Mouse (Mus musculus): ENCODE data around the gene Myo6.

The Myo6 gene

GRCm38 (mm10) chr9:80173629-80174028 is 8.8 kb downstream of the Myo6 start:
- Histone ChIP-seq H3K9me3 (ENCODE audit: low read length) (no peaks in the 10 kb centered on the region), H3K4me3 (replicated peaks; ENCODE audit: low read length) (no peak overlapping the region), H3K27me3 (ENCODE audit: insufficient read depth, low read length) (no peaks in the 10 kb centered on the region), H3K36me3 (ENCODE audit: insufficient read depth, low read length) (no peaks in the 10 kb centered on the region), H3K4me1 (replicated peaks; ENCODE audit: low read depth, low read length) (no peaks in the 10 kb centered on the region)
- TF ChIP-seq NANOG (IDR thresholded peaks at IDR 0.05; ENCODE audit: borderline replicate concordance, low read length): no peak
- TF ChIP-seq CTCF (conservative IDR thresholded peaks at IDR 0.05; ENCODE audit: low read length): no peak
- no peak for TF ChIP-seq POU5F1 (IDR thresholded peaks at IDR 0.05; ENCODE audit: borderline replicate concordance, low read length)

GRCm38 (mm10) chr9:80176696-80177478 is 12.1 kb downstream of the Myo6 start:
- TF ChIP-seq NANOG (IDR thresholded peaks at IDR 0.05; ENCODE audit: borderline replicate concordance, low read length) (no peak), POU5F1 (IDR thresholded peaks at IDR 0.05; ENCODE audit: borderline replicate concordance, low read length) (no peak), CTCF (conservative IDR thresholded peaks at IDR 0.05; ENCODE audit: low read length) (no peak)
- Histone ChIP-seq H3K27me3 (ENCODE audit: insufficient read depth, low read length) (no peaks in the 10 kb centered on the region), H3K4me1 (replicated peaks; ENCODE audit: low read depth, low read length) (peaks cover 5% of the 10 kb centered on the region; the same call in 1 of the 2 replicates), H3K36me3 (ENCODE audit: insufficient read depth, low read length) (no peaks in the 10 kb centered on the region), H3K9me3 (ENCODE audit: low read length) (no peaks in the 10 kb centered on the region), H3K4me3 (replicated peaks; ENCODE audit: low read length) (no peak overlapping the region)

GRCm38 (mm10) chr9:80178670-80179069 is 13.8 kb downstream of the Myo6 start:
- Histone ChIP-seq H3K4me1 (replicated peaks; ENCODE audit: low read depth, low read length) (peaks cover 5% of the 10 kb centered on the region; the same call in 1 of the 2 replicates), H3K9me3 (ENCODE audit: low read length) (no peaks in the 10 kb centered on the region), H3K36me3 (ENCODE audit: insufficient read depth, low read length) (no peaks in the 10 kb centered on the region), H3K27me3 (ENCODE audit: insufficient read depth, low read length) (no peaks in the 10 kb centered on the region), H3K4me3 (replicated peaks; ENCODE audit: low read length) (no peak overlapping the region)
- no peak for TF ChIP-seq POU5F1 (IDR thresholded peaks at IDR 0.05; ENCODE audit: borderline replicate concordance, low read length)

- H3K9me3 ChIP-seq (ENCODE audit: low read length): no peaks in the 10 kb centered on the region
- TF ChIP-seq NANOG (IDR thresholded peaks at IDR 0.05; ENCODE audit: borderline replicate concordance, low read length) (no peak), POU5F1 (IDR thresholded peaks at IDR 0.05; ENCODE audit: borderline replicate concordance, low read length) (no peak), CTCF (conservative IDR thresholded peaks at IDR 0.05; ENCODE audit: low read length) (no peak)
- H3K4me1 ChIP-seq (replicated peaks; ENCODE audit: low read depth, low read length): peaks cover 5% of the 10 kb centered on the region; the same call in 1 of the 2 replicates
- H3K4me3 ChIP-seq (replicated peaks; ENCODE audit: low read length): no peak overlapping the region
- H3K27me3 ChIP-seq (ENCODE audit: insufficient read depth, low read length): no peaks in the 10 kb centered on the region
- no peaks in the 10 kb centered on the region for H3K36me3 ChIP-seq (ENCODE audit: insufficient read depth, low read length)
Measured at GRCm38 (mm10) chr9:80179688-80180087, 14.9 kb downstream of the Myo6 start.

GRCm38 (mm10) chr9:80180771-80181170 is 15.9 kb downstream of the Myo6 start:
- Histone ChIP-seq H3K27me3 (ENCODE audit: insufficient read depth, low read length) (no peaks in the 10 kb centered on the region), H3K4me3 (replicated peaks; ENCODE audit: low read length) (no peak overlapping the region), H3K36me3 (ENCODE audit: insufficient read depth, low read length) (no peaks in the 10 kb centered on the region), H3K4me1 (replicated peaks; ENCODE audit: low read depth, low read length) (peaks cover 5% of the 10 kb centered on the region; the same call in 1 of the 2 replicates), H3K9me3 (ENCODE audit: low read length) (no peaks in the 10 kb centered on the region)
- TF ChIP-seq POU5F1 (IDR thresholded peaks at IDR 0.05; ENCODE audit: borderline replicate concordance, low read length) (no peak), CTCF (conservative IDR thresholded peaks at IDR 0.05; ENCODE audit: low read length) (no peak), NANOG (IDR thresholded peaks at IDR 0.05; ENCODE audit: borderline replicate concordance, low read length) (no peak)

GRCm38 (mm10) chr9:80181692-80182091 is 16.9 kb downstream of the Myo6 start:
- Histone ChIP-seq H3K27me3 (ENCODE audit: insufficient read depth, low read length) (no peaks in the 10 kb centered on the region), H3K36me3 (ENCODE audit: insufficient read depth, low read length) (no peaks in the 10 kb centered on the region), H3K4me1 (replicated peaks; ENCODE audit: low read depth, low read length) (peaks cover 5% of the 10 kb centered on the region; the same call in 1 of the 2 replicates), H3K4me3 (replicated peaks; ENCODE audit: low read length) (no peak overlapping the region), H3K9me3 (ENCODE audit: low read length) (no peaks in the 10 kb centered on the region)
- TF ChIP-seq NANOG (IDR thresholded peaks at IDR 0.05; ENCODE audit: borderline replicate concordance, low read length) (no peak), CTCF (conservative IDR thresholded peaks at IDR 0.05; ENCODE audit: low read length) (no peak), POU5F1 (IDR thresholded peaks at IDR 0.05; ENCODE audit: borderline replicate concordance, low read length) (no peak)

GRCm38 (mm10) chr9:80184138-80184537 is 19.3 kb downstream of the Myo6 start:
- Histone ChIP-seq H3K27me3 (ENCODE audit: insufficient read depth, low read length) (no peaks in the 10 kb centered on the region), H3K36me3 (ENCODE audit: insufficient read depth, low read length) (no peaks in the 10 kb centered on the region), H3K4me1 (replicated peaks; ENCODE audit: low read depth, low read length) (peaks cover 9% of the 10 kb centered on the region; the same call in 1 of the 2 replicates), H3K4me3 (replicated peaks; ENCODE audit: low read length) (no peak overlapping the region), H3K9me3 (ENCODE audit: low read length) (no peaks in the 10 kb centered on the region)
- TF ChIP-seq NANOG (IDR thresholded peaks at IDR 0.05; ENCODE audit: borderline replicate concordance, low read length) (no peak), CTCF (conservative IDR thresholded peaks at IDR 0.05; ENCODE audit: low read length) (no peak), POU5F1 (IDR thresholded peaks at IDR 0.05; ENCODE audit: borderline replicate concordance, low read length) (no peak)

GRCm38 (mm10) chr9:80185737-80186136 is 20.9 kb downstream of the Myo6 start:
- Histone ChIP-seq H3K4me3 (replicated peaks; ENCODE audit: low read length) (no peak overlapping the region), H3K36me3 (ENCODE audit: insufficient read depth, low read length) (no peaks in the 10 kb centered on the region), H3K9me3 (ENCODE audit: low read length) (no peaks in the 10 kb centered on the region), H3K4me1 (replicated peaks; ENCODE audit: low read depth, low read length) (peaks cover 4% of the 10 kb centered on the region; the same call in 1 of the 2 replicates), H3K27me3 (ENCODE audit: insufficient read depth, low read length) (no peaks in the 10 kb centered on the region)
- TF ChIP-seq CTCF (conservative IDR thresholded peaks at IDR 0.05; ENCODE audit: low read length) (no peak), POU5F1 (IDR thresholded peaks at IDR 0.05; ENCODE audit: borderline replicate concordance, low read length) (no peak), NANOG (IDR thresholded peaks at IDR 0.05; ENCODE audit: borderline replicate concordance, low read length) (no peak)
